Mouse (Mus musculus): ENCODE data around the gene Upf1.

Gene Upf1

DNA sequence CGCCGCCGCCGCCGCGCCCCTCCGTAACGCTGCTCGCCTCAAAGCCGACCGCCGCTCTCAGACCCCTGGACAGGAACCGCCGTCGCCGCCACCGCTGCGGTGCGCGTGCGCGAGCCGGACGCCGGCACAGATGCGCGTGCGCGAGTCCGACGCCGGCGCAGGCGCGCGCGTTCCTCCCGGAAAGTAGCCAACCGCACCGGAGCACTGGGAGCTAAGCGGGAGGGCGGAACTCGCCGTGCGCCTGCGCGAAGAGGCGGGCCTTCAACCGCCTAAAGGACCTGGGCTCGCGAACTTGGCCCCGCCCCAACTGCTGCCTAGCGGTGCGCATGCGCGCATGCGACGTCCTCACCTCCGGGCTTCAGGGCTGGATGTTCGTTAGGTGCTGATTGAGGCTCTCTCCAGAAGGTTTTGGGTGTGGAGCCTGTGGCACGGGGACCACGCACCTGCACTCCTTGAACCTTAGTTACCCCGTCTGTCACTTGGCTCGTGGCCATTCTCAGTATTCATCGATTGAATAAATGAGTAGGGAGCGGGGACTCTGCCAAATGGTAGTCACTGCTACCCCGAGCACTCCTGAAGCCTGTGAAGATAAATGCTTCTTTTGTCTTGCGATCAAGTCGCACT, at the start of gene Upf1:
Gene Upf1 (minus strand): TSS at position 85 of the 624 bp plus-strand sequence.
- peak; percentile 99 for DNase-seq (ENCODE audit: low read depth, low spot score)

DNA sequence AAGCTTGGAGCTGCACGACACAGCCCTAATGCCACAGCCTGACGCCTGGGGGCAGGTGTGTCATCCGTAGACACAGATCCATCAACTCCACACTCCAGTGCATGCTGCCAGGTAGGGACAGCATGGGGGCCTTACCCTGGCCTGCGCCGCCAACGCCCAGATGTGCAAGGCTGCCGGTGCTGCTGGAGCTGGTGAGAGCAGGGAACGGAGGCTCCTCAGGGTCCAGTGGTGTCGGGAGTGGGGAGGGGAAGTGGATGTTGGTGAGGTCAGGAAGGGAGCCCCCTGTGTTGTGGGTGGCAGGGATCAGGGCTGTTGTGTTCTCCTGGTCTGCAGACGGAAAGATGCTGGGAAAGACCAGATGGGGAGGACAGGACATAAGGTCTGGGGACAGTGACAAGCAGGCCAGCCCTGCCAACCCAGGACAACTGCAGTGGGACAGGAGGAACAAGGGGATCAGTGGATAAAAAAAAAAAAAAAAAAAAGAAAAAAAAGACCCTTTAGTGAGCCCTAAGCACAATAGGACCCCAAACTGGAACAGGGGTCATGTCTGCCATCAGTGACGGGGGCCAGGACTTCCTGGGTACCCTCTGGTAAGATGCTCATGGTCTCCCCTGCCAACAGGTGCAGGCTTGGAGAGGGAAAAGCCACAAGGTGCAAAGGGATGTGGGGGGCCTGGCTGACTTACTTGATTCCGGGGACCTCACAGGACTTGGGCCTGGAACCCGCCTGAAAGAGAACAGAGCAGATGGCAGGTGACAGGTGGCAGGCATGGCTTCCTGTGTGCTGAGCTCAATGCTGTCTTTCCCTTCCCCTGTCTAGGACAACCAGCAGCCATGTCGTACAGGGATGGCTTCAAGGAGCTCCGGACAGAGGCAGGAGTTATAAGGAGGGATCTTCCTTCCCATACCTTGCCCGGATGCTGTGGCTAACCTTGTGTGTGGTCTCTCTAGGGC, 44.8 kb upstream of the Upf1 start:
- DNase-seq (ENCODE audit: low read depth, low spot score), result no peak

DNA sequence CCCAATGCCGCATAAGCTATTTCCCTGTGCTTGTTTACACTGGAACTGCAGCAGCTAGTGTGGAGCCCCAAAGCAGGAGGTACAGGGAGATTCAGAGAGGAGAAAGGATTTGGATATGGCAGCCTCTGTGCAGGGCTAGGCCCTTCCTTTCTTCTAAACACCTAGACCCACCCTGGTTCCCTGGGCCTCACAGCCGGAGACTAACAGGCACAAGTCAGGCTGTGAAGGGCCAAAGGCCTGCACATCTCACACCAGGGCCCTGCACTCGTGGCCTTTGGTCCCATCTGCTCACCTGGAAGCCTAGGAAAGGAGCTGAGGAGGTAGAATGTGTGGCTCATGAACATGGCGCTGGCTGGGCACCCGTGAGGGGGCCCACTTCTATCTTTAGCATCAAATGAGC, 43.1 kb upstream of the Upf1 start:
- DNase-seq (ENCODE audit: low read depth, low spot score), result no peak

DNA sequence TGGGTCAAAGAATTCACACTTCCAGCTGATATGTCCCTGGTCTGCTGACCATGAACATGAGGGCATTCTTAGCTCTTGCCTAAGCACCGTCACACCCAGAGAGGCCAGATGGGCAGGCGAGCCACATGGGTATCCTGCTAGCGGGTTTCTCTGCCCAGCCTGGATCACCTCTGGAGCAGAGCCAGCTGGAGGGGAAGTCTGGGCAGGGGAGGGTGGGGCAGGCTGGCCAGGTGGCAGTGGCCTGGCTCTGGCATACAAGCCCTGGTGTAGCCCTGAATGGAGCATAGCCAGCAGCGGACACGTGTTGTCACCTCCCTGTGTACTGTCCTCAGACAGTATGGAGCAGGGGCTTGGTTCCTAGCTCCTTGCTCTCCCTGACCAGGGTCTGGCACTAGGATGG, 42.6 kb upstream of the Upf1 start:
- DNase-seq (ENCODE audit: low read depth, low spot score), result no peak

DNA sequence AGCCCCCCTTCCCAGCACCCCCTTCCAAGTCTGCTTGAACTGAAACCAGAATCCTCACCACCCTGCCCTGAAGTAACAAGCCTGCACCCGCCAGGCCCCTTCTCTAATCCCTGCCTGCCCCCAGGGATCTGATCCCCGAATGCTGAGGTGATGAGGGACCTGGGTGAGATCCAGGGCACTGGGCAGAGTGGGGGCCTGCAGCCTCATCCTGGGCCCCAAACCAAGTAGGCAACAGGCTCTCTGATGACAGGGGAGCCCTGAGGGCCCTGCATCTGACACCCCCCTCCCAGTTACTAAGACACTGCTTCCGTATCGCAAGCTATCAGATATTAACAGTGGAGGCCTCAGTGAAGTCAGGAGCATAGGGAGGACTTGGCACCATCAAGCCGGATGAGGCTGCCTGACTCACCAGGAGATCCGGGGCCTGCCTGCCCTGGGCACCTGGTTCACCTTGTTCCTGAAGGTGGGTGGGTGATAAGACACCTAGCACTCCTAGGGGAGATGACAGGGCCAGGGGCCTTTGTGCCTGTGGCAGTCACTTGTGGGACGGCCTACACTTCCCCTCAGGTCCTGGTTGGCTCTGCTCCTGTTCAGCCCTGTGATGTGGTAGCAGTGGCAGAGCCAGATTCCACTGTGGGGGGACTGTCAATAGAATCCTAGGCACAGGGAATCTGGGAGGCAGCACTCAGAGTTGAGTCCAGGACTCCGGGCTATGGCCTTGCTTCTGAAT, 41.4 kb upstream of the Upf1 start:
- DNase-seq (ENCODE audit: low read depth, low spot score), result no peak

DNA sequence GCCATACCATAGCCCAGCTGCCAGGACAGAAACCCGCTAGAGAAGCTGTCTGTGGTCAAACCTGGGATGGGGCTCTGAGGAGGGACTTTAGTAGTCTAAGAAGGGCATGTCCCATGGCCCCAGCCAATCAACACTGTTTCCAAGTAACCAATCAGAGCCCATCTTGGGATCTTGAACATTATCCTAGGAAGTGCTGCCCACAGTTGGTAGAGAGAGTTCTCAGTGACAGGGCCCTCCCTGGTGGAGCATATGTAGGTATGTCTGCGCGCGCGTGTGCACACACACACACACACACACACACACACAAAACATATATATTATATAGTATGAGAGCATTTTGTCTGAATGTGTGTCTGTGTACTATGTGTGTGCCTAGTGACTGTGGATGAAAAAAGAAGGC, 40.0 kb upstream of the Upf1 start:
- no peak for DNase-seq (ENCODE audit: low read depth, low spot score)

DNA sequence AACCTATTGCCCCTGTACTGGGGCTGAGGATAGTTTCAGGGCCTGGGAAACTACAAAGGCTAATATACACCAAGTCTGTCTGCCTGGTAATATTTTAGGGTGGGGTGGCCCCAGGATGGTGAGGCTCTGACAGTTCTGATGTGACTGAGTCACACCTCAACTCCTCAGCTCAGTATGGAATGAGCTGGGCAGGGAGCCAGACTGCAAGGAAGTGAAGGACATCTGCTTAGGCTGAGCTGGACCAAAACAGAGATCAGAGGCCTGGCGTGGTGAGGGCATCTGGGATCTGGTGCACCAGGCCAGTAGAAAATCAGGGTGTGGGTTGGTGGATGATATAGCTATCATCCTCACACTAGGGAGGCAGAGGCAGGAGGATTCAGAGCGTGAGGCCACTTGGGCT, 36.6 kb upstream of the Upf1 start:
- no peak for DNase-seq (ENCODE audit: low read depth, low spot score)

DNA sequence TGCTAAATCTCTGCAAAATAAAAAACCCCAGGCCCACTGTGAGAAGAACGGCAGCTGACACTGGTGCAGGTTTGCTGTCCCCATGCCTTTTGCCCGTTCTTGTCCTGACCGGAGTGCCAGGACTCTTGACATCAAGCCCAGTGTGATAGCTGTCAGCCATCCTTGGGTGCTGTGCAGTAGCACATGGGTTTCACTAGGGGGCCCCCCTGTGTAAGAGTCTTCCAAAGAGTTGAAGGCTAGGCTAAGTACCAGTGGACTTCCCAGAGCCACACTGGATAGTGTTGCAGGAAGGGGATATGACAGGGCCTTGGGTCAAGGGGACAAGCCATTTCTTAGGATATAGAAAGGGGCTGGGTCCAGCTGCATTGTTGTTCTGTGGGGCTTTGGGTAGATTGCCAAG, 30.2 kb upstream of the Upf1 start:
- peak; percentile 42 for DNase-seq (ENCODE audit: low read depth, low spot score)

DNA sequence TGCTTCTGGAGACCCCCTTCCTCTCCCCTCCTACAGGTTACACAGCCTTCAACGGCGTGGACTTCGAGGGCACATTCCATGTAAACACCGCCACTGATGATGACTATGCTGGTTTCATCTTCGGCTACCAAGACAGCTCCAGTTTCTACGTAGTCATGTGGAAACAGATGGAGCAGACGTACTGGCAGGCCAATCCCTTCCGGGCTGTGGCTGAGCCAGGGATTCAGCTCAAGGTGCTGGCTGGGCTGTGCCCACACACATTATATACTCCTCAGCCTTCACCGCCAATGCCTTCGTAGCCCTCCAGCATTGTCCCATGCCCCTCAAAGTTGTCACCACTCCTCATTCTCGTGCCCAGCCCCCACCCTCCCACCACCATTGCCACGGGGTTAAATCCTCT, 27.0 kb upstream of the Upf1 start:
- DNase-seq (ENCODE audit: low read depth, low spot score), result no peak

DNA sequence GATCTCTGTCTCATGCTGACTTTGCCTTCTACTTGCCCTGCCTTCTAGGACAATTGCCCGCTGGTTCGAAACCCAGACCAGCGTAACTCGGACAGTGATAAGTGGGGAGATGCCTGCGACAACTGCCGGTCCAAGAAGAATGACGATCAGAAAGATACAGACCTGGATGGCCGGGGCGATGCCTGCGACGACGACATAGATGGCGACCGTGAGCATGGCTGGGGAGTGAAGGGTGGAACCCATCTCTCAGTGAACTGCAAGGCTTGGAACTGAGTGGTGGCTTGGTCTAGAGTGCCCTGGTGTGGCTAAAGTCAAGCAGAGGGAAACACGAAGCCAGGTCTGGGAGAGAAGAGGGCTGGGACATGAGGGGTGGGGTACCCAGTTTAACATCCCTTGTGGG, 24.0 kb upstream of the Upf1 start:
- DNase-seq (ENCODE audit: low read depth, low spot score), result no peak

DNA sequence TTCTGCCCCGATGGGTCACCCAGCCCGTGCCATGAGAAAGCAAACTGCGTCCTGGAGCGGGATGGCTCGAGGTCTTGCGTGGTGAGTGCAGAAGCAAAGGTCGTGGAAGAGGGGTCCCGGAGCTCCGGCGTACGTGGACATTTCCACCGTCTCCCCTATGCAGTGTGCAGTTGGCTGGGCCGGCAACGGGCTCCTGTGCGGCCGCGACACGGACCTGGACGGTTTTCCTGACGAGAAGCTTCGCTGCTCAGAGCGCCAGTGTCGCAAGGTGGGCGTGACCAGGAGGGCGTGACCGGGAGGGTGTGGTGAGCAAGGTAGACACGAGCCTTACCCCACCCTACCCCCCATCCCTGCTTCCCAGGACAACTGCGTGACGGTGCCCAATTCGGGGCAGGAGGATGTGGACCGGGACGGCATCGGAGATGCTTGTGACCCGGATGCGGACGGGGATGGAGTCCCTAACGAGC, 23.2 kb upstream of the Upf1 start:
- no peak for DNase-seq (ENCODE audit: low read depth, low spot score)

DNA sequence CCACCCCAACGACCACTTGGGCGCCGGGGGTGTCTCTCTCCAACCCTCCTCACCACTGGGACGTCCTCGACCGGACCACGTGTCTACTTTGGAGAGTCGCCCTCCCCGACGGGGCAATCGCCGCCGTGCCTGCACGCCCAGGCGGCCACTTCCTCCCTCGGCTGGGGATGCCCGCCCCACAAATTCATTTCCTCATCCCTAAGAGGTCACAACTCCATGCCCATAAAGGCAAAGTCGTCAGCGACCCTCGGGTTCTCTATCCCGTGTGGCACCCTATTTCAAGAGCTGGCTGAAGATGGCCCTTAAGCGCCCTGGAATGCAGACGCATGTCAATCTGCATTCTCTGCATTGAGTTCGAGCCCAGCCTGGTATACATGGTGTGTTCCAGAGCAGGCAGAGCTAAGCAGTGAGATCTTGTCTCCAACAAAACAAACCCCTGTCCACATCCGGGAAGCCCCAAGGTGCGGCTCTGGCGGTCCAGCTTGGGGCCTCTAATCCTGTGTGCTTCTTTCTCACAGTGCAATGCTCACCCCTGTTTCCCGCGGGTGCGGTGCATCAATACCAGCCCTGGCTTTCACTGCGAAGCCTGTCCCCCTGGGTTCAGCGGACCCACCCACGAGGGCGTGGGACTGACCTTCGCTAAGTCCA, 22.3 kb upstream of the Upf1 start:
- DNase-seq (ENCODE audit: low read depth, low spot score), result no peak

DNA sequence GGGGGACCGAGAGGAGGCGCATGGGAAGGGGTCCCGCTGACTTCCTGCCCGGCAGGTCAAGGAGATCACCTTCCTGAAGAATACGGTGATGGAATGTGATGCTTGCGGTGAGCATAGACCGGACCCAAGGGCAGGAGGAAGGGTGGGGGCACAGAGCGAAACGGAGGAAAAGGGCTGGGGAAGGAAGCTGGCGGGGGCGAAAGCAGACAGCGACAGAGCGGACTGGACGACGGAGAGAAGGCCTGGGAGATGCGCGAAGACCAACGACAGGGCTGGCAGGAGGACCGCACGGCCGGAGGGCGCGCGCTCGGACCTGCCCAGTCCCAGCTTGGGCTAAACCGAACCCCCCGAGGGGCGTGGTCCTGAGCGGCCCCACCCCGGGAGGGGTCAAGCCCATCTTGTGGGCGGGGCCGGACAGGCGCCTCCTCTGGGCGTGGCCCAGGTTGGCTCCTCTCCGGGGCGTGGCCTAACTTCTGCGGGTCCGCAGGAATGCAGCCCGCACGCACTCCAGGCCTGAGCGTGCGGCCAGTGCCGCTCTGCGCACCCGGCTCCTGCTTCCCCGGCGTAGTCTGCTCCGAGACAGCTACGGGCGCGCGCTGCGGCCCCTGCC, 21.3 kb upstream of the Upf1 start:
- DNase-seq (ENCODE audit: low read depth, low spot score), result peak; percentile 51

DNA sequence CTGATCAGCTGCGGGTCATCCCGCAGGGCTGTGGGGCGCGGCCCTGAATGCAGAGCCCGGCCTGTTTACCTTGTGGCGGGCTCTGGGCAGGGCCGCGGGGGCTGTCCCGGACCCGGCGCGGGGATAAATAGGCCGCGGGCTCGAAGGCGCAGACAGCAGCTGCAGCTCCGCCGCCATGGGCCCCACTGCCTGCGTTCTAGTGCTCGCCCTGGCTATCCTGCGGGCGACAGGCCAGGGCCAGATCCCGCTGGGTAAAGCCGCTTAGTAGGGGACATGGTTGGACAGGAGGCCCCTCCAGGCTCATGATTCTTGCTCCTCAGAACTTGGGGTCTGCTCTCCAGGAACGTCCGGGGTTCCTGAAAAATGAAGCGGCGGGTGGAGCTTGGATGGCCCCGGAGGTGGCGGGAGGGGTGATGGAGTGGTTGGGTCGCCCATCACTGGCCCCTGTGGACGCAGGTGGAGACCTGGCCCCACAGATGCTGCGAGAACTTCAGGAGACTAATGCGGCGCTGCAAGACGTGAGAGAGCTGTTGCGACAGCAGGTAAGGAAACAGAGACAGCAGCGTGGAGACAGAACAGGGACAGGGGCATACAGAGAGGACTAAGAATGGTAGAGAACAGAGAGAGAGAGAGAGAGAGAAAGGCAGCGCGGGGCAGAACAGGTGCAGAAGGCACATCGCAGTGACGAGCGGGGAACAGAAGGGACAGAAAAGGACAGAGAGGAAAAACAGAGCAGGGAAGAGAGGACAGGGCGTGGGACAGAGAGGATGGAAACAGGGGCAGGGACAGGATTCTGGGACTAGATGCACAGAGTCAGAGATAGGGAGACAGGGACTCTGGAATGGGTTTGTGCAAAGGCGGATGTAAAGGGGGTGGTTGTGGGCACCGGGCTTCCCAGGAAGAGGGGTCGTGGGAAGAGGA, 20.6 kb upstream of the Upf1 start, which contains the start of gene Comp:
Gene Comp (plus strand): TSS at position 162 of the 921 bp plus-strand sequence.
- no peak for DNase-seq (ENCODE audit: low read depth, low spot score)

DNA sequence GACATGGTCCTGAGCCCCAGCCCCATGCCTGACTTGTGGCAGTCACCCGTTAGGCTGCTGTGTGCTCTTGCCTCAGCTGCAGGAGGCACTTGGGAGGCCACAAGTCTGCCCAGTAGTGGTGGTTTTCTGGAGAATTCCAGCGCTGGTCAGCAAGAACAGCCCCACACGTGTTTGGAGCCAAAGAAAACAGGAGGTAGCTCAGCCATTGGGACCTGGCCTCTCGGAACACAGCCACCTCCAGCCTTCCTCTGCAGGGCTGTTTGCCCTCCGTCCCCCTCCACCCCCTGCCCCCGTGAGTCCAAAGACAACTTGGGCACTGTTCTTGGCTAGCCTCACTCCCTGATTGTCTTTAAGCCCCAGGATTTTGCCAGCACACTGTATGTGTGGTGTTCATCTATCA, 18.9 kb upstream of the Upf1 start:
- no peak for DNase-seq (ENCODE audit: low read depth, low spot score)

DNA sequence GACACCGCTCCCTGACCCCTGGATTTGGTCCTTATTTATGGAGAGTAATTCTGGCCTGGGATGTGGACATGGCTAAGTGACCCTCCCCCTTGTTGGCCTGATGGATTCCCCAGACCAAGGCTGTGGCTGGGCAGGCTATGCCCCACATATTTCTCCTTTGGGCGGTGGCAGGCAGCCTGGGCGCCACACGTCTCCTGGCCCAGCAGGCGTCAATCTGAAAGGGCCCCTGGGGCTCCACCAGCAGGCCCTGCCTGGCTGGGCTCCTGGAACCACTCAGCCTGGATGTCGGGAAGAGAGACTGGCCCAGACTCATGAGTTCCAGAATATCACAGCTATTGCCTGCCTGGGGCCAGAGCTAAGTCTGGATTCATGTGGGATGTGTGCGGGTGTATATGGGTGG, 17.4 kb upstream of the Upf1 start:
- DNase-seq (ENCODE audit: low read depth, low spot score), result no peak

DNA sequence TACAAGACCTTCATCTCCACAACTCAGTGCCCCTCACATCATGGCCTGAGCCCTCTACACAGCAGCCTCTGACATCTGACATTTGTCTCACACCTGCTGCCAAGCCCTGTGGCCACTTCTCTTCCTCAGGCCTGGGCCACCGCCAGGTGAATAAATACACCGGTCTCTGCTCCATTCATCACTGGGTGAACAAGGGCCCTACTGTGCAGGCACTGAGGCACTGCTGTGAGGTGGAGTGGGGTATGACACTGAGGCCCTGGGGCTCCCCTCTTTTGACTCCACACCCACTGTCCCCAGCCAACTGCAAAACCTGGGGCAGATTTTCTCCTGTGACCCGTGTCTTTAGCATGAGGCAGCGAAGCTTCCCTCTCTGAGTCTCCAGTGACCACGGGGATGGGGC, 13.5 kb upstream of the Upf1 start:
- no peak for DNase-seq (ENCODE audit: low read depth, low spot score)

DNA sequence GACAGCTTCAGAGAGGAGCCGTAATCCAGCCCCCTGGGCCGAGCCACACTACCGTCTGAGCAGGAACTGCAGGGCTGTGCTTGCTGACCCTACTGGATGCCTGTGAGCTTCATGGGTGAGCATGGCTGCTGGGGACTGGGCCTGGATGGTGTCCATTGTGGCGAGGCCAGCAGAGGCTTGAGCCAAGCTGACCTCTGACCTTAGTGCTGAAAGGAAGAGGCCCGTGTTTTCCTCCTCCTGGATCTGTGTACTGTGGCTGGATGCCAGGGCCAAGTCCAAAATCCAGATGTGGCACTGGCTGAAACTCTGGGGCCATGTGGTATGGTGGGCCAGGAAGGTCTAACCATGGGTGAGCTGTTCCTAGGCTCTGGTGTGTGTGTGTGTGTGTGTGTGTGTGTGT, 11.0 kb upstream of the Upf1 start:
- no peak for DNase-seq (ENCODE audit: low read depth, low spot score)

DNA sequence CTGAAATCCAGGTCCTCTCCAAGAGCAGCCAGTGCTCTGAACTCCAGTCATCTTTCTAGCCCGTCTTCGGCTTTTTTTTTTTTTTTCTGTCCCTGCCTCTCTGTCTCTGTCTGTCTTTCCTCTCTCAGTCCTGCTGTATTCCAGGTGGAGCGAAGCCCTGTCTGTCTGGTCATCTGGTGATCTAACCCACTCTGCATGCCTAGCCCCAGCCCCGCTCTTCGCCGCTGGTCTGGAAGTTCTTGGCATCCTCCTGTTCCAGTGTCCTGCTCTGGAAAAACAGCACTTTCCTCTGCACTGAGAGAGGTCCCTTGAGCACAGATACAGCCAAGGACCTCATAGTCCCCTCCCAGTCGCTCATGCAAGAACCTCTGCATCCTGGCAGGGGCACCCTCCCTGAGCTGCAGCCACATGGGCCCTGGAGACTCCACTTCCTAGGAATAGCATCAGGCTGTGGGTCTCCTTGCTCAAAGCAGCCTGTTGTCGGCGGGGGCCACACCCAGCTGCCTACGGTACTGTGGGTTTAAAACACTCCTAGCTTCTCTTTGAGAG, 8.5 kb upstream of the Upf1 start:
- no peak for DNase-seq (ENCODE audit: low read depth, low spot score)

DNA sequence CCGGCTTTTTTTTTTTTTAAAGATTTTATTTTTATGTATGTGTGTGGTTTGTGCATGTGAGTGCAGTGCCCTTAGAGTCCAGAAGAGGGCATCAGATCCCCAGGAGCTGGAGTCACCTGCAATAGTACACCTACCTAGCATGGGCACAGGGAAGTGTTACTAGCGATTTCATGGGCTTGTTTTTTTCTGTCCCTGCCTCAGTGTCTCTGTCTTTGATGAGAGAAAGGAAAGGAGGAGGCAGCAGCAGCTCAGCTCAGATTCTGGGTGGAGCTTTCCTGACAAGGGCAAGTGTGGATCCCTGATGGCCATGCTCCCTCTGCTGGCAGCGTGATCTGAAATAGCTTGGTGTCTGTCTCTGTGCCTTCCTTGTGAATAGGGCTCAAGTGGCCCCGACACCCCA, 7.7 kb upstream of the Upf1 start:
- DNase-seq (ENCODE audit: low read depth, low spot score), result no peak

All from embryo, embryonic 11.5 days (tissue).